Mouse (Mus musculus) layer of hippocampus, adult 8-10 months (tissue): Measurements from ENCODE around the gene Mfsd11. TPM values are rescaled to one million over a fixed set of nuclear protein-coding genes. Genes with fewer than 3 reads are reported as not detected.
"Not testable (repeated sequence)": the region's sequence is repeated elsewhere in the genome, so short reads cannot be mapped to it uniquely, and the experiment has no call there.

Source experiments
- DNase-seq, 2 experiments: peaks; one replicate each; pipeline ENCODE4 v3.0.0; 2022; ENCODE audit warnings: low spot score in 2 of 2
- total RNA-seq, 4 experiments: library from RNA; stranded (reverse); gene quantifications; 2 replicates each; pipeline ENCODE4 v1.2.4; 2022

Gene Mfsd11
- total RNA-seq, 4 experiments from 2014 or later = 47.2 to 58.6 (median 51.2) TPM

GRCm38 (mm10) chr11:116847187-116848085 lies 4.8 kb upstream of the Mfsd11 start:
- DNase-seq = no peak

DNA sequence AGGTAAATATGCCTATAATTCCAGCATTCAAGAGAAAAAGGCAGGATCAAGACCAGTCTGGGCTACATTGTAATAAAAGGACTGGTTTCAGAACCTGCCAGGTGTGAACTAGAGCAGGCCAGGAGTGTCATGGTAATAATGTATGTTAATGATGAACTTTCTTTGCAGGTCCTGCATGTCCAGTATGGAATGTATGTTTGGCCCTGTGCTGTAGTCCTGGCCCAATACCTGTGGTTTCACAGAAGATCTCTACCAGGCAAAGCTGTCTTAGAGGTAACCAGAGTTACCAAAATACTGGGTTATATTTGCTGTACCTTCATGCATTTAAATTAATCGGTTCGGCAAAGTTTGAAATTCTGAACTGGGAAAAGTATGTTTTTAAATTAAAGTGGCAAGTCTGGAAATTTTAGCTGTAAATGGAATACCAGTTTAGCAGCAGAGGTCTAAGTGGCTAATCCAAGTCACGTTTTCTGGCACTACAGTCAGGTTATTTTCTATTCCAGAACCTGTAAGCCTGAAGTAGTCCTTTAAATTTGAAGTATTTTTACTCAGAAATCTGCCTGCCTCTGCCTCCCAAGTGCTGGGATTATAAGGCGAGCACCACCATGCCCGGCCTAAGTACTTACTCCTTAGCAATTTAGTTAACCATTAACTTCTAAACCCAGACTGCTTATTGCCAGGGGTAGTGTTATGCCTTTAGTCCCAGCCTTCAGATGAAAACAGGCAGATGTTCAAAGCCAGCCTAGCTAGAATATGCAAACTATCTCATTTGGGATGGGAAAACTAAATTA lies 4.0 kb upstream of the Mfsd11 start:
- DNase-seq = no peak

DNA sequence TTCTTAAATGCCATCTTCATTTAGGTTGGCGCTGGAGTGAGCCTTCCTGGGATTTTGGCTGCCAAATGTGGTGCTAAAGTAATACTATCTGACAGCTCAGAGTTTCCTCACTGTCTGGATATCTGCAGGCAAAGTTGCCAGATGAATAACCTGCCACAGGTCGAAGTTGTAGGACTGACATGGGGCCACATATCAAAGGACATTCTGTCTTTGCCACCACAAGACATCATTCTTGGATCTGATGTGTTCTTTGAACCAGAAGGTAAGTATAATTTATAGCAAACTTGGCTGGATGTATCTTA lies 3.4 kb upstream of the Mfsd11 start:
- not testable (repeated sequence) for DNase-seq

DNA sequence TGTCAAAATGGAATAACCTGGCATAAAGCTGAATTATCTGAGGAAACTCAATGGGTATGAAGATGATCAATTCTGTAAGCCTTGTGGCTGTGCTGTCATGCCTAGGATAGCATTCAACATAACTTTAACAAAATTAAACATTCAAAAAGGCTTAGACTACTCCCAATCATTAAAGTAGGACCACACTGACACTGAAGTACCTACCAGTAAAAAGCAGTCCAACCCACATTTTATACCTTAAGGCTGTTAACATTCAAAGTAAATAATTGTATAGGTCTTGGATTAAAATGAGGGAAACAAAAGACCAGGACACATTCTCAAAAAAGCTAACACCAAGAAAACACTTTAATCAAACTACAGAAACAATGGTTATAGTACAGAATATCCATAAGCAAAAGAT lies 2.7 kb upstream of the Mfsd11 start:
- no peak for DNase-seq

- no peak for DNase-seq
Observed at GRCm38 (mm10) chr11:116850085-116850484, 2.2 kb upstream of the Mfsd11 start.

DNA sequence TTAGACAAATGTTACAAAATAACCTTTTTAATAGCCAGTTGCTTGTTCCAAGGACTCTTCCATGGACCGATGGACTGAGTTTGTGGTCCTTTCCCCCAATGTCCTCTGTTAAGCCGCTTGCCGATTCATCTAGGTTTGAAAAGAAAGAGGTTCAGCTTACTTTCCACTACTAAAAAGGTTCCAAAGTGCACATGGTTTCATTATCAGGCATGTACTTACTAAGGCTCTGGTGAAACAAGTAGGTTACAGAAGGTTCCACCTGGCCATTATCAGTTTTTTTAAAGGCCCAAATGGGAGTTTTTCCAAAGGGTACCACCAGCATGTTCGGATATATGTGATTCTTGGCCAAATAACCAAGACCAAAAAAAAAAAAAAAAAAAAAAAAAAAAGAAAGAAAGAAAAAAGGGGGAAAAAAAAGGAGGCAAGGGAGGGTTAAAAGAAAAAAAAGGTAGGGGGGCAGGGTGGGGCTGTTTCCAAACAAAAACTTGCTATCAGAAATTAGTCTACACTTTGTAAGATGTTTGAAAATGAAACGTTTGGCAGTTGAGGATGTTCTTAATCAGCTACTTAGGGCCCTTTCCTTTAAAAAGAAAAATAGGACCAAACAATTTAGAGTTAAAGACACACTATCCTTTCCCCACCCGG lies 1.3 kb upstream of the Mfsd11 start:
- no peak for DNase-seq

DNA sequence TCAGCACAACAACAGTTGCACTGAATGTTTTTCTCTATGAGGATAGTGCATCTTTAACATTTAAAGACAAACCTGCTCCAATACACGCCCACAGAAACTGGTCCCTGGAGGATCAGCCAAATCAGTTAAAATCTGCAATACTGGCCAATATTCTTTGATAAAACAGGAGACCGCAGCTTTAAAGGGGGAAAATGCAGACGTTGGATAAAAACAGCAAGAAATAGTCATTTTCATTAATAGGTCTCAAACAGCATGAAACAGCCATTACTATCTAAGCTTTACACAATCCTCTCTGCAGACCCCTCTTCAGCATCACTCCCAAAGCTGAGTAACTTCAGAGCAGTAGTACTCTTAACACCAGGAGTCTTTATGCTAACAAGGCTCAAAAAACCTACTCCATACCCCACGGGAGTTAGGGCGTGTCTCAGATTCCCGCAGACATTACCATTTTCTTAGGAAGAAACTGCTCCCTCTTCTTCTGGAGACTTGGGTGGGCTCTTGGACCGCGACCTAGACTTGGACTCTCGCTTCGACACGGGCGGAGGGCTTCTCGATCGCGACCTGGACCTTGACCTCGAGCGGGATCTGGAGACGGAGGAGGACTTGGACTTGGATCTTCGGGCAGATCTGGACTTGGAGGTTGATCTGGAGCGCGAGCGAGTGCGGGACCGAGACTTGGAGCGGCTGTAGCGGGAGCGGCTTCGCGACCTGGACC lies 507 bp upstream of the Mfsd11 start:
- DNase-seq = peak in 1 of 2 experiments; percentile 54

- DNase-seq = peak; percentile 95 to 98
Observed at GRCm38 (mm10) chr11:116852891-116853511, 761 bp downstream of the Mfsd11 start, which contains the start of gene Srsf2. Srsf2 (minus strand) TSS chr11:116853094.

- peak; percentile 96 to 98 for DNase-seq
Observed at GRCm38 (mm10) chr11:116853512-116853928, 1.3 kb downstream of the Mfsd11 start.

DNA sequence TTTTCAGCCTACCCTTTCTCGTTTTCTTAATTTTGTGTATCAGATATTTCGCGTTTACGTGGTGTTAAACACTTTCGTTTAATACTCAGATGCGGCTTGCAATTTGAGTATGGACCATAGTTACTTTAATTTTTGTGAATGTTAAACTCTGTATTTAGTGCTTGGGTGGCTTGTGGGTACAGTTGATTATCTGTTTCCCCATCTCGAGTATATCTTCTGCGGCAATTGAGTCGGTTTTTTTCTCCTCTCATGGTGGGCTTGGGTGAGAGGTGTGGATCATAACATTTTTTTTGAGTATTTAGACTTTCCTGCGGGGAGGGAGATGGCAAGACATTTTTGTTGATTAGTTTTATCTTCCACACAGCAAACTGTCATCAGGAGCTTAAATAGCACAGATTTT lies 2.0 kb downstream of the Mfsd11 start:
- no peak for DNase-seq

DNA sequence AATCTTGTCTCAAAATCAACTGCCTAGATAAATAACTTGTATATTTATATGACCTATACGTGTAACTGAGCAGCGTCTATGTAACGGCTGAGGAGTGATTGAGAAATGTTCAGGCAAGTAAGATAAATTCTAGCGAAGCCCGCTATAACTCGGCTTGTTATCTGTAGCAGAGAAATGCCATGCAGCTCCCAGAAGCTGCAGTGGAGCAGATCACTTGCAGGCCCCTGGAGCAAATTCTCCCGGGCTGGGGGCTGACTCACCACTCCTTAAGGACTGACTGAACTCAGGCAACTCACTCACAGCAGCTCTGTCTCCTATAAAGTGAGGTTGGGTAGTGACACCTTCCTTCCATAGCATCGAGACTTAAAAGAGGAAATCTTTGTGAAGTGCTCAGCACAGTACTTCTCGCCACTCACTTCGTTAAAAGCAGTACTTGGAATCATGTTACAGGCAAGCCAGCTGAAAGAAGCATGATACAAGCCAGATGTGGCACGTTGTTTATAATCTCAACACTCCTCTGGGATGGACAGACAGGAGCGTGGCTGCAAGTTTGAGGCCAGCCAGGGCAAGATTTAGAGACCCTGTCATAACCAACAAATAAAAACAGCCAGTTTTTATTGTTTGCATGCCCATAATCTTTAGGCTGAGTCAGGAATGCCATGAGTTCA lies 5.1 kb downstream of the Mfsd11 start:
- DNase-seq = no peak

- no peak for DNase-seq
Observed at GRCm38 (mm10) chr11:116864444-116864843, 12.2 kb downstream of the Mfsd11 start.

- DNase-seq = no peak
Observed at GRCm38 (mm10) chr11:116865945-116866585, 13.8 kb downstream of the Mfsd11 start.

DNA sequence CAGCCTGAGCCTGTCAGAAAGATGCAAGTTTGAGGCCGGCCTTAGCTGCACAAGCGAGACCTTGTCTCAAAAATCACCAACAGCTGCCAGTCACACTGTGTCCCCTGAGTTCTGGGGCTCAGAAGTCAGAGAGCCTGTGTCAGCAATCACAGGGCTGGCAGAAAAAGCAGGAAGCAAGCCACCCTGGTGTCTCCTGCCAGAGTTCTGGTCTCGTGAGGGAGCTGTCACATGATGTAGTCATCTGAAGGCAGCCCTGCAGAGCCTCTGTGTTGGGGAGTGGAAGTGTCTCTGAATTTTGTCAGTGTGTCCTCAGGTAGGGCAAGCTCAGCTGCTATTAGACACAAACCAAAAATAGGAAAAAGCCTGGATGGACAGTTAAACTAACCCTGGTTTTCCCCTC lies 15.9 kb downstream of the Mfsd11 start:
- no peak for DNase-seq

GRCm38 (mm10) chr11:116869223-116869622 lies 17.0 kb downstream of the Mfsd11 start:
- DNase-seq = no peak

DNA sequence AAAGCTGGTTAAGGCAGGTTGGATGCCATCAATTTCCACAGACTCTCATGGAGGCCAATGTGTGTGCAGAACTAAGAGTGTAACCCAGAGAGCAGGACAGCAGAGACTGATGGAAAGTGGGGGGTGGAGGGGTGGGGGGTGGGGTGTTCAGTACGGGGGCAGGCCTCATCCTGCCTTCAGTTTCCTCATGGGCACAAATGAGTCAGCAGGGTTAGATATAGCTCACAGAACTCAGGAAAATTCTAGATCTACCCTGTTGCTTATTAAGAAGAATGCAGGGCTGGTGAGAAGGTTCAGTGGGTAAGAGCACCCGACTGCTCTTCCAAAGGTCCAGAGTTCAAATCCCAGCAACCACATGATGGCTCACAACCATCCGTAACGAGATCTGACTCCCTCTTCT lies 17.4 kb downstream of the Mfsd11 start:
- no peak for DNase-seq

GRCm38 (mm10) chr11:116871538-116871937 lies 19.3 kb downstream of the Mfsd11 start:
- no peak for DNase-seq

DNA sequence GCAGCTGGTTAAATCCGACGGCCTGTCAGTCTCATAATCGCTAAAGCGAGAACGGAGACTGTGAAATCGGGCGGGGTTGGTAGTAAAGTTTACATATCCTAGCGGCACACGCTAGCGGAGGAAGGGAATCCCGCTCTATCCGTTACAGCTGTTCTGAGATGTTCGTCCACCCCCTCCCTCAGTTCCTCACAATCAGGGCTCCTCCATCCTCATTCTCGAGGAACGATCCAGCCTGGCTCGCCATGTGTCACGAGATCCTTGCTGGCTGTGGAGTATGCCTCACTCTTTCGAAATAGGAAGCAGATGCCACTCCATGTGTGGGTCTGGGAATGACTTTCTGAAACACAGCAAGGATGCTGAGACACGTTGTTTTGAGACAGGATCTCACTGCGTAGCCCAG lies 21.7 kb downstream of the Mfsd11 start:
- peak; percentile 56 to 60 for DNase-seq

GRCm38 (mm10) chr11:116878454-116878853 lies 26.2 kb downstream of the Mfsd11 start:
- DNase-seq = no peak

DNA sequence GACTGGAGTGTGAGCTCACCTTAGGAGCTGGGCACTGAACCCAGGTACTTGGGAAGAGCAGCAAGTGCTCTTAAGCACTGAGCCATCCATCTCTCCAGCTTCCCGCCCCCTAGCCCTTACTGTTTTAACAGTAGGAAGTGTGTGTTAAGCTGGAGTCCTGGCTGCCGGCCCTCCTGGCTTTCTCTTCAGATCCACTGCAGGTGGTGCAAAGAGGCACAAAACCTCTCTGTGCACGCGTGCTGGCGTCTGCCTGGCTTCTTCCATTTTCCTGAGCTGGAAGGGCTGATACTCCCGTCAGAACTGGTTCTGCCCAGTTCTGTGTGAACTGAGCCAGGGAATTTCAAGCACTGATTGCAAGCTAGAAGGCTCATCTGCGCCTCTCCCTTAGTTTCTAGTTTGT lies 28.6 kb downstream of the Mfsd11 start:
- DNase-seq = no peak
